Comparison of ENCODE assay signal across 14 mouse cellular contexts in the genomic region with DNA sequence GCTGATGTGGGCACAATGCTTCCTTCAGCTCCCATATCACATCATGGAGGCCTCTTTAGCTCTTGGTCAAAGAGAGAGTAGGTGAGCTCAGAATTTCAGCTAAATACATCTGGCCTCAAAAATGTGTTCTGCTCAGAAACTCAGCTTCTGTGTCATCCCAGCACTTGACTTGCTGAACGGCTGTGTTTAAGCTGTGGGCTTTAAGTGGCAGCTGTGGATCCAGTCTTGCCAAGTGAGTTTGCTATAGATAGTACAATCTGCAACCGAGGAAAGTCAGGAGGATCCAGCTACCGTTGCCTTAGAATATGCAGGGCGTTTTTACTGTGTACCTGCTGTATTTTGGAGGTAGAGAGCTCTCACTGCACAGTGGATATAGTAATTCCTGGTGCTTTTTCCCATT. TPM values are rescaled to one million over a fixed set of nuclear protein-coding genes. Genes with fewer than 3 reads are reported as not detected.
DNase-seq lines count a peak whose midpoint lies in the region; ATAC-seq and TF ChIP-seq lines count a peak whose summit lies in the region.
"Had no signal": no experiment of that assay in that cellular context is flagged by ENCODE, and none has a peak within 500 bp of the region (broad histone marks: within the 10 kb centered on the region; RNA-seq: fewer than 3 reads in every experiment).

No protein-coding gene starts in this region.

- no peak overlapping the region for H3K9ac ChIP-seq in forebrain, postnatal 0 days
- no peak overlapping the region for H3K9ac ChIP-seq in forebrain, embryonic 16.5 days (replicated peaks; ENCODE audit: low read depth, low read length)
- 0 out of 2 replicates have a peak overlapping the region, but pooled peaks have one; percentile 3 for H3K9ac ChIP-seq in hindbrain, embryonic 13.5 days
- H3K9ac ChIP-seq in lung, embryonic 16.5 days (ENCODE audit: low read length): no peak overlapping the region

- H3K4me2 ChIP-seq in forebrain, postnatal 0 days (ENCODE audit: low read depth): no peak overlapping the region
- H3K4me2 ChIP-seq in forebrain, embryonic 16.5 days (ENCODE audit: low read length): no peak overlapping the region
- H3K4me2 ChIP-seq in hindbrain, embryonic 13.5 days: no peak overlapping the region
- H3K4me2 ChIP-seq in lung, embryonic 16.5 days (ENCODE audit: low read depth, low read length): no peak overlapping the region

- H3K27ac ChIP-seq in forebrain, postnatal 0 days (ENCODE audit: low read depth, low read length): no peak overlapping the region
- H3K27ac ChIP-seq in forebrain, embryonic 16.5 days (ENCODE audit: low read length): no peak overlapping the region
- no peak overlapping the region for H3K27ac ChIP-seq in hindbrain, embryonic 13.5 days
- no peak overlapping the region for H3K27ac ChIP-seq in hindbrain, embryonic 10.5 days
- H3K27ac ChIP-seq in lung, embryonic 16.5 days (ENCODE audit: low read length): peak overlapping the region; percentile 48

- H3K36me3 ChIP-seq in forebrain, postnatal 0 days (ENCODE audit: insufficient read depth): peaks cover 80% of the 10 kb centered on the region
- H3K36me3 ChIP-seq in forebrain, embryonic 16.5 days (ENCODE audit: control insufficient read depth, insufficient read depth): peaks cover 49% of the 10 kb centered on the region
- H3K36me3 ChIP-seq in hindbrain, embryonic 13.5 days: peaks cover 99% of the 10 kb centered on the region
- peaks cover 100% of the 10 kb centered on the region for H3K36me3 ChIP-seq in hindbrain, embryonic 10.5 days
- H3K36me3 ChIP-seq in lung, embryonic 16.5 days (ENCODE audit: control insufficient read depth, insufficient read depth, low read length): peaks cover 60% of the 10 kb centered on the region

- TF ChIP-seq POLR2A in lung, adult 2 months (IDR thresholded peaks at IDR 0.05; ENCODE audit: borderline replicate concordance, extremely low read depth, low read depth, low read length): no peak

- H3K4me3 ChIP-seq in forebrain, postnatal 0 days (ENCODE audit: low read depth, low read length): no peak overlapping the region
- H3K4me3 ChIP-seq in forebrain, embryonic 16.5 days (replicated peaks; ENCODE audit: low read length): no peak overlapping the region
- no peak overlapping the region for H3K4me3 ChIP-seq in hindbrain, embryonic 13.5 days
- H3K4me3 ChIP-seq in hindbrain, embryonic 10.5 days: no peak overlapping the region
- H3K4me3 ChIP-seq in lung, embryonic 16.5 days (ENCODE audit: low read length): no peak overlapping the region
- no peak overlapping the region for H3K4me3 ChIP-seq in lung, adult 2 months (replicated peaks; ENCODE audit: extremely low read depth, low read depth, low read length)

- TF ChIP-seq CTCF in forebrain, postnatal 0 days (IDR thresholded peaks at IDR 0.05; ENCODE audit: low read depth): no peak
- TF ChIP-seq CTCF in lung, adult 2 months (IDR thresholded peaks at IDR 0.05; ENCODE audit: insufficient read depth, low read length): no peak

- H3K27me3 ChIP-seq in forebrain, postnatal 0 days (ENCODE audit: insufficient read depth, low read length): no peaks in the 10 kb centered on the region
- no peaks in the 10 kb centered on the region for H3K27me3 ChIP-seq in forebrain, embryonic 16.5 days (replicated peaks; ENCODE audit: control insufficient read depth, insufficient read depth, low read length)
- H3K27me3 ChIP-seq in hindbrain, embryonic 13.5 days: no peaks in the 10 kb centered on the region
- H3K27me3 ChIP-seq in hindbrain, embryonic 10.5 days (ENCODE audit: insufficient read depth, poor library complexity, severe bottlenecking): no peaks in the 10 kb centered on the region
- no peaks in the 10 kb centered on the region for H3K27me3 ChIP-seq in lung, embryonic 16.5 days (ENCODE audit: control insufficient read depth, insufficient read depth, low read depth, low read length)

- H3K4me1 ChIP-seq in forebrain, postnatal 0 days (ENCODE audit: insufficient read depth): no peaks in the 10 kb centered on the region
- H3K4me1 ChIP-seq in forebrain, embryonic 16.5 days (replicated peaks; ENCODE audit: control insufficient read depth, insufficient read depth, low read length): no peaks in the 10 kb centered on the region; the same call in 1 of the 2 replicates
- H3K4me1 ChIP-seq in hindbrain, embryonic 13.5 days (replicated peaks): 0 out of 2 replicates have a peak, but pooled peaks cover 5% of the 10 kb centered on the region
- no peaks in the 10 kb centered on the region for H3K4me1 ChIP-seq in hindbrain, embryonic 10.5 days (replicated peaks)
- peaks cover 5% of the 10 kb centered on the region for H3K4me1 ChIP-seq in lung, embryonic 16.5 days (replicated peaks; ENCODE audit: control insufficient read depth, insufficient read depth, low read length)
- peaks cover 3% of the 10 kb centered on the region; the same call in 1 of the 2 replicates for H3K4me1 ChIP-seq in lung, adult 2 months (ENCODE audit: control insufficient read depth, insufficient read depth, low read length)

- 68% methylated on average over 4 of the region's 4 CpGs for WGBS in forebrain, postnatal 0 days
- 73% methylated on average over 4 of the region's 4 CpGs for WGBS in forebrain, embryonic 16.5 days
- WGBS in hindbrain, embryonic 13.5 days: 96% methylated on average over 4 of the region's 4 CpGs
- 94% methylated on average over 4 of the region's 4 CpGs for WGBS in hindbrain, embryonic 10.5 days
- 56% methylated on average over 4 of the region's 4 CpGs for WGBS in lung, embryonic 16.5 days
- WGBS in lung, adult 2 months: 62% methylated on average over 4 of the region's 4 CpGs

- peak; percentile 43 for DNase-seq in forebrain, postnatal 0 days
- DNase-seq in hindbrain, embryonic 10.5 days (ENCODE audit: low spot score): no peak
- no peak for DNase-seq in lung, adult 2 months
- DNase-seq in right cerebral cortex, postnatal 36 days (ENCODE audit: low spot score in 2 of 2): peak; percentile 41 to 64
- DNase-seq in T-cell, adult 2 months (ENCODE audit: low spot score): no peak
- DNase-seq: cerebellum, adult 8-10 months; embryo, embryonic 11 days; gastrocnemius, postnatal 36 days; heart, postnatal 36 days; midbrain, embryonic 14.5 days; thymus, postnatal 25 days had no signal

- no peak; the same call in 1 of the 2 replicates for ATAC-seq in forebrain, postnatal 0 days
- no peak for ATAC-seq in forebrain, embryonic 16.5 days
- ATAC-seq in hindbrain, embryonic 13.5 days (ENCODE audit: low FRiP score): no peak
- peak; percentile 21 for ATAC-seq in lung, embryonic 16.5 days (ENCODE audit: low read depth)

- H3K9me3 ChIP-seq in forebrain, postnatal 0 days (ENCODE audit: low read length): no peaks in the 10 kb centered on the region
- H3K9me3 ChIP-seq in forebrain, embryonic 16.5 days (ENCODE audit: control insufficient read depth, low read length): no peaks in the 10 kb centered on the region
- H3K9me3 ChIP-seq in hindbrain, embryonic 13.5 days: no peaks in the 10 kb centered on the region
- H3K9me3 ChIP-seq in hindbrain, embryonic 10.5 days: no peaks in the 10 kb centered on the region
- no peaks in the 10 kb centered on the region for H3K9me3 ChIP-seq in lung, embryonic 16.5 days (ENCODE audit: control insufficient read depth, low read length)

RNA-seq across cellular contexts. Expression of gene Patz1, which starts 13.7 kb away (rescaled TPM):
- total RNA-seq in forebrain, postnatal 0 days (2014; rRNA removed): 58.2 and 70.7 TPM in 2 replicates
- 39.5 and 43.0 TPM in 2 replicates for polyA plus RNA-seq in forebrain, postnatal 0 days (2015; fragmentation: Nextera tagmentation; extraction: Ambion mirVana)
- polyA plus RNA-seq in forebrain, embryonic 16.5 days (2015; fragmentation: Nextera tagmentation; extraction: Ambion mirVana): 56.6 and 58.2 TPM in 2 replicates
- 69.6 TPM in 2 replicates for polyA plus RNA-seq in hindbrain, embryonic 13.5 days (2015; fragmentation: Nextera tagmentation; extraction: Ambion mirVana)
- polyA plus RNA-seq in hindbrain, embryonic 10.5 days (2016; fragmentation: Nextera tagmentation; extraction: Ambion mirVana): 106 and 116 TPM in 2 replicates
- 41.2 and 41.4 TPM in 2 replicates for polyA plus RNA-seq in lung, embryonic 16.5 days (2015; fragmentation: Nextera tagmentation; extraction: Ambion mirVana)
- polyA plus RNA-seq in lung, adult 2 months (2012; rRNA removed): 40.3 and 50.9 TPM in 2 replicates

RNA-seq across cellular contexts. Expression of gene Pik3ip1, which starts 27.8 kb away (rescaled TPM):
- total RNA-seq in forebrain, postnatal 0 days (2014; rRNA removed): 36.2 and 47.8 TPM in 2 replicates
- polyA plus RNA-seq in forebrain, postnatal 0 days (2015; fragmentation: Nextera tagmentation; extraction: Ambion mirVana): 30.3 and 37.3 TPM in 2 replicates
- polyA plus RNA-seq in forebrain, embryonic 16.5 days (2015; fragmentation: Nextera tagmentation; extraction: Ambion mirVana): 36.1 and 41.8 TPM in 2 replicates
- 25.4 and 25.5 TPM in 2 replicates for polyA plus RNA-seq in hindbrain, embryonic 13.5 days (2015; fragmentation: Nextera tagmentation; extraction: Ambion mirVana)
- polyA plus RNA-seq in hindbrain, embryonic 10.5 days (2016; fragmentation: Nextera tagmentation; extraction: Ambion mirVana): 9.3 and 9.4 TPM in 2 replicates
- polyA plus RNA-seq in lung, embryonic 16.5 days (2015; fragmentation: Nextera tagmentation; extraction: Ambion mirVana): 11.8 and 12.0 TPM in 2 replicates
- 23.2 and 38.3 TPM in 2 replicates for polyA plus RNA-seq in lung, adult 2 months (2012; rRNA removed)

RNA-seq across cellular contexts. Expression of gene Drg1, which starts 36.2 kb away (rescaled TPM):
- 115 and 147 TPM in 2 replicates for total RNA-seq in forebrain, postnatal 0 days (2014; rRNA removed)
- 201 and 218 TPM in 2 replicates for polyA plus RNA-seq in forebrain, postnatal 0 days (2015; fragmentation: Nextera tagmentation; extraction: Ambion mirVana)
- polyA plus RNA-seq in forebrain, embryonic 16.5 days (2015; fragmentation: Nextera tagmentation; extraction: Ambion mirVana): 252 and 276 TPM in 2 replicates
- polyA plus RNA-seq in hindbrain, embryonic 13.5 days (2015; fragmentation: Nextera tagmentation; extraction: Ambion mirVana): 235 and 243 TPM in 2 replicates
- 317 and 322 TPM in 2 replicates for polyA plus RNA-seq in hindbrain, embryonic 10.5 days (2016; fragmentation: Nextera tagmentation; extraction: Ambion mirVana)
- 232 TPM in 2 replicates for polyA plus RNA-seq in lung, embryonic 16.5 days (2015; fragmentation: Nextera tagmentation; extraction: Ambion mirVana)
- polyA plus RNA-seq in lung, adult 2 months (2012; rRNA removed): 20.1 and 21.5 TPM in 2 replicates

Comparison
In these comparisons a context has a peak if more than half of its experiments do, and no peak if none do; other contexts are left out.
1. DNase-seq: peak in forebrain, postnatal 0 days (single experiment) and right cerebral cortex, postnatal 36 days (2 of 2); none in hindbrain, embryonic 10.5 days (single experiment), lung, adult 2 months (single experiment) and T-cell, adult 2 months (single experiment).